Mouse (Mus musculus): Measurements from ENCODE around the gene Rab33a. TPM values are rescaled to one million over a fixed set of nuclear protein-coding genes. Genes with fewer than 3 reads are reported as not detected.

Gene Rab33a
- polyA plus RNA-seq (2012; fragmentation: generic; extraction: Trizol): under 1 TPM in 1 of 2 experiments, not detected in 1; 0.27 TPM

DNA sequence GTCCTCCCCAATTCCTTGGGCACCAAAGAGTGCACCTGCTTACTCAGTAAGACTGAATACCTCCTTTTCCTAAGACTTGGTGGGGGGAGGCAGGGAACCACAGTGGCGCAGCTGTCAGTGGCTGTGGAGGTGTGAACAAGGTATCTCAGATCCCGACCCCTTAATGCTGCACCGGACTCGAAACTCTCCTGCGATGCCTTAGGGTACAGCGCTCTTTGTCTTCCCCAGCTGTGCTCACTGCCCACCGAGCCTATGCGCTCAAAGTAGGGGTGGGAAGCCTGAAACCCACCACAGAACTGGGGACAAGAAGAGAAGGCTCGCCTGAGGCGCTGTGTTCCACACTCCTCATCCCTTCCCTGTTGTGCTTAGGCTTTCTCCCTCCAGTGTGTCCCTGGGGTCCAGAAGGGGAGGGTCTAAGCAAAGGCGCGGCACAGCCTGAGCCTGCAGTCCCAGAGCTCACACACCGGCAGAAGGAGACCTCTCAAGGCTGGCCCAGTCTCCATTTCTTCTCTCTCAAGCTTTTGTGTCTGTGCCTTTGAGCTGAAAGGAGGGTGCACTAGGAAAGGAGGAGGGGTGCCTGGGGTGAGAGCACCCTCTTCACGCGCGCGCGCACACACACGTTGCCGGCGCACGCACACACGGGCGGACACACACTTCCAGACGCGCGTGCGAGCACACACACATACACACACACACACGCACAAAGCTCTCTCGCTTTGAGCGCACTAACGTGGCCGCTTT is at the start of gene Rab33a:
Rab33a (plus strand) TSS at position 478 of the 741 bp plus-strand sequence.

DNA sequence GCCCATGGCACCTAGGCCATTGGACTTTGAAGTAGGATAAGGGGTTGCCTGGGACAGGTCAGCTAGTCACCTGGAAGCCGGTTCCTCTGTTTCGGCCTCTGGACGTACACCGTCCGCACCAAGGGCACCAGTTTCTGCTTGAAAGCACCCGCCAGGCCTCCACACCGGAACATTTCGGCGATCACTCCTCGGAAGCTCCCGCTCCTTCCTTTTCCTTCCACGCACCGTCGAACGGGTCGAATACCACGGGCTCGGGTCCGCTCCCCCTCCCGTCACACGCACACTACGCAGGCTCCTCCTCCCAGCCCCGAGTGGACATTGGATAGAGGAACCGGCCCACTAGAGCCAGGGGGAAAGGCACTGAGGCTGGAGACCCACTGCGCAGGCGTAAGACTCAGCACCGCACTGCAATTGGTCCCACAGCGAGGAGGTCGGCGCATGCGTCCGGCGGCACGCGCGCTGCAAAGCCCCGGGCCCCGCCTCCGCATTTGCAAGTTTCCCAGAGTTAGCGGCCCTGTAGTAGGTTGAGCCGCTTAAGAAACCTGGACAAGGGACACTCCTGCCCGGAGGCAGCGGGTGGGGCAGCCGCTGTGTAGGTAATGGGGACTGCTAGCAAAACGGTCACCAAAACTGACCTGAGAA is 5.8 kb upstream of the Rab33a start, which contains the start of gene Aifm1:
Aifm1 (minus strand) TSS at position 398 of the 642 bp plus-strand sequence.

Other genes starting within 250 kb of the Rab33a start
- 1 to 10 TPM; 2.6 to 6.3 TPM for gene Bcorl1, start 177.9 kb upstream of the Rab33a start, polyA plus RNA-seq (2012; fragmentation: generic; extraction: Trizol)
- 10 to 100 TPM in 1 of 2 experiments, 1 to 10 TPM in 1; 2.7 to 12.7 TPM for gene Elf4, start 56.2 kb upstream of the Rab33a start, polyA plus RNA-seq (2012; fragmentation: generic; extraction: Trizol)
- 10 to 100 TPM; 12.3 to 37.2 TPM for gene Aifm1, start 5.7 kb upstream of the Rab33a start, polyA plus RNA-seq (2012; fragmentation: generic; extraction: Trizol)
- gene Zfp280c, start 75.2 kb downstream of the Rab33a start, polyA plus RNA-seq (2012; fragmentation: generic; extraction: Trizol): 1 to 10 TPM in 1 of 2 experiments, under 1 TPM in 1; 0.18 to 1.2 TPM
- gene Slc25a14, start 104.1 kb downstream of the Rab33a start, polyA plus RNA-seq (2012; fragmentation: generic; extraction: Trizol): 1 to 10 TPM; 2.3 to 8.7 TPM
- gene Gpr119, start 155.2 kb downstream of the Rab33a start, polyA plus RNA-seq (2012; fragmentation: generic; extraction: Trizol): not detected
- 1 to 10 TPM; 3.4 to 5.1 TPM for gene Rbmx2, start 175.7 kb downstream of the Rab33a start, polyA plus RNA-seq (2012; fragmentation: generic; extraction: Trizol)